Mouse (Mus musculus) R1 (cell line): ENCODE measurements around the gene 1700007K13Rik.
"Not testable (repeated sequence)": the region's sequence is repeated elsewhere in the genome, so short reads cannot be mapped to it uniquely, and the experiment has no call there.

ENCODE experiments used
- DNase-seq: peaks from one replicate; pipeline ENCODE4 v3.0.0-alpha.2; 2018; ENCODE audit warnings: low read depth, low spot score

Gene 1700007K13Rik

DNA sequence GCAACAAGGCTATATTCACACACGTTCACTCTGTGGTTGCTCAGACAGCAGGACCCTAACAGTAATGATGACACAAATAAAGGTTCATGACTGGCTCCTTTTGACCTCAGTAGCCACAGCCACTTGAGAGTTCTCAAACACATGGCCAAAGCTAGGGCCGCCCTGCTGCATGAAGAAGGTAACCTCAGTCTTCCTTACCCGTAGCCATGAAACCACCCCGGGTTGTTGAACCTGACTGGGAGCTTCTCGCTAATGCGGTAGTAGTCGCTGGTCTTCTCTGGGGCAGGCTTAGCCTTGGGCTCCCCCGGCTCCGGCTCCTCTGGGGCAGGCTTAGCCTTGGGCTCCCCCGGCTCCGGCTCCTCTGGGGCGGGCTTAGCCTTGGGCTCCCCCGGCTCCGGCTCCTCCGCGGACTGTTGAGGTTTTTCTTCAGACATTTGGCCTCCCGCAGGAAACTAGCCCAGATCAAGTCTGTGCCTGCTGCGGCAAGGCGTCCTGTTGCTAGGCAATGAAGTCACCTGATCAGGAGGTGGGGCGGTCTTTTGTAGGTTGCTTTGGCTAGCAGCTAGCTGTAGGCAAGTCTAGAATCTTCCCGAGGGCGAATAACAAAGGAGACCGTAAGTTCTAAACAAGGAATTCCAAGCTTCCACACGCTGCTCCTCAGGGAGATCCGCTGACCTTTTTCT is at the start of gene 1700007K13Rik:
Gene 1700007K13Rik (minus strand): TSS at position 497 of the 683 bp plus-strand sequence.
- peak; percentile 99 for DNase-seq

DNA sequence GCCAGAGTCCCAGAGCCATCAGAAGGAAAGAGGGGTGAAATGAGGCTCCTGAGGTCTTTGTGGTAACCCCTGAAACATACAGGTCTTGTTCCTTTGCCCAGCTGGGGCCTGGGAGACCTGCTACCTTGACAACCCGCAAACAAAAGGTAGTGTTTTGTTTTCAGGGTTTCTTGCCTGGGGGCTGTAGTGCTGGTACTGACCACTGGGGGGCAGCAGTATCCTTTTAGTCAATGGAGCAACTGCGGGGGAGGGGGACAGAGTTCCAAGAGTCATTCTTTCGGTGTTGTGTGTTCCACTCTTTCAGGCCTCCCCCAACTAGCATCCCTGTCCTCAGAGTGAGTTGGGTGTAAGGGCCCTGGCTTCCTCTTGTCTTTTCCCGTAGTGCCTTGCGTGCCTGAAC is 48.4 kb upstream of the 1700007K13Rik start:
- DNase-seq, result peak; percentile 94

DNA sequence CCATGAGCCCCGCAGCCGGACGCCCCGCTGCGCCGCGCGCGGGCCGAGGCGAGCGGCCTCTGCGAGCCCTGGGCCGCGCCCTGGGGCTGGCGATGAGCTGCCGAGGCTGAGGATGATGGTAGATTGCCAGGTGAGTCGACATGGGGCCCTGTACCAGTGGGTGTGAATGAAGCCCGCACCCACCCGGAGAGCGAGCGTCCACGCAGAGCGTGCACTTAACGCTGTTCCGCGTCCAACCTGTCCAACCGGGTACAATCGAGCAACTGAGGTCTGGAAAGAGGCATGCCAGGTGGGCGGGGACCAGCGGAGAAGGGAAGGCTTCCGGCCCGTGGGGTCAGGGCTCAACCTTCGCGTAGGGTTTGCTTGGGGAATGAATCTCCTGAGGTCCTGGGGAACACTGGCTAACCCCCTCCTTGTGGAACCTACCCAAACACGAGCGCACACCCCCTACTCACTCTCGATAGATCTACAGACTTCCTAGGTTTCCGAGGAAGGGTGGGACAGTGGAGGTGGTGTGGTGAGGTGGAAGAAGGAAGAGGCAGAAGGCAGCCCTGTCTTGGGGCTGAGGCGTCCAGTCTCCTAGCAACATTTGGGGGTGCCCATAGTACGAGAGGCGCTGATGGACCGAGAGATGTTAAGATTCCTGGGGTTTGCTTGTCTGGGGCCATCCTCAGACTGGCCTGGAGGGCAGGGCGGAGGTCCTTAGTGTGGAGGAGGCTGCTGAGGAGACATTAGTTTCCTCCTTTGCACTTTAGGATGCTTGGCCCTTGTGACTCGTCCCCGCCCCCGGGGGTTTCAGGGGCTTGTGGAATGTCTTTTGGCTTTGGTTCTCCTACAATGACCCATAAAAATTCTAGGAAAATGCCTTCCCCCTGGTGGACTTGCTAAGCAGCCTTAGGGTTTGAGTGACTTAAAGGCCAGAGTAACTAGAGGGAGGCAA is 47.6 kb upstream of the 1700007K13Rik start:
- DNase-seq, result peak; percentile 56

DNA sequence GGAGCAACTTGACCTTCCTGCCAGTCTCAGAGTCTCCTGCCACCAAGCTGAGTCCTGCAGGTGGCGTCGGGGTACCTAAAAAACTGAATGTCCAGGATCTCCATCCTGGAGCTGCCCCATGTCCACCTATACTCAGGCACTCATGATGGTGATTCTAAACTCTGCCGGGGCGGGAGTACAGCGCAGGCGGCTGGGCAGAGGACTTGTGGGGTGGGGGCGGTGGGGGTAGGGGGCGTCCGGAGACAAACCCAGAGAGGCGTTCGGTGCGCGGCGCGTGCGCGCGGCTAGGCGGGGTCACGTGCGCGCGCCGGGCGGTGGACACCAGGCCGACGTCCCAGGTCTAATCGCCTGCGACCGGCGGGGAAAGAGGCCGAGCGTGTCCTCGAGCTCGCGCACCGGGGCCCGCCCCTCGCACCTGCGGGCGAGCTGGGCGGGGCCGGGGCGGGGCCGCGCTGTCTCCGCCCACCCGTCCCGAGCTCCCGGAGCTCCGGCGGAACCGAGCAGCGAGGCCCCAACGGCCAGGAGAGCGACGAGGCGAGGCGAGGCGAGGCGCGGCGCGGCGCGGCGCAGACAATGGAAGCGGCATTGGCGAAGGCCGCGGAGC is 46.8 kb upstream of the 1700007K13Rik start, which contains the start of gene Ralgds:
Gene Ralgds (plus strand): TSS at position 328 of the 604 bp plus-strand sequence.
- peak; percentile 55 for DNase-seq

DNA sequence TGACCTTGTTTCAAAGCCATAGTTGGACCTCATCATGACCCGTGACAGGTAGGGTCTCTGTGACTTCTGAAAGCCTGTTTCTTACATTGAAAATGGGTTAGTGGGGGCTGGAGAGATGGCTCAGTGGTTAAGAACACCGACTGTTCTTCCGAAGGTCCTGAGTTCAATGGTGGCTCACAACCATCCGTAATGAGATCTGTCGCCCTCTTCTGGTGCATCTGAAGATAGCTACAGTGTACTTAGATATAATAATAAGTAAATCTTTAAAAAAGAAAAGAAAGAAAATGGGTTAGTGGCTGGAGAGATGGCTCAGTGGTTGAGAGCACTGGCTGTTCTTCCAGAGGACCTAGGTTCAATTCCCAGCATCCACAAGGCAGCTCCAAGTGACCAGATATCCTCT is 45.5 kb upstream of the 1700007K13Rik start:
- peak; percentile 40 for DNase-seq

DNA sequence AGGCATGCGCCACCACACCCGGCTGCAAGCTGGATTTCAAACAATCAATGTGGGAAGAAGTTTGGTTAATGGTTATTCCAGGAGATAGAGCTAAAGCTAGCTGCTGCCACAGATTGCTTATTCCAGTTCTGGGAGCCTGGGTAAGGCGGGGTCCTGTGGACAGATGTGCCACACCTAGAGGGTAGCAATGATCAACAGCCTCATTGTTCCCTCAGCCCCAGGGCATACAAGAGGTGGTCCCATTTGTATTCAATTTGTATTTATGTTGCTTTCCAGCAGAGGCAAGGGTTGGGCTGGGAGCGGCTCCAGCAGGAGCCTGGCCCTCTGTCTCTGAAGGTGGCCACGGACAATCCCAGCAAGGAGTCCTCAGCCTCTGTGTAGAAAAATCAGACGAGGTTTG is 40.2 kb upstream of the 1700007K13Rik start:
- DNase-seq, result peak; percentile 83

DNA sequence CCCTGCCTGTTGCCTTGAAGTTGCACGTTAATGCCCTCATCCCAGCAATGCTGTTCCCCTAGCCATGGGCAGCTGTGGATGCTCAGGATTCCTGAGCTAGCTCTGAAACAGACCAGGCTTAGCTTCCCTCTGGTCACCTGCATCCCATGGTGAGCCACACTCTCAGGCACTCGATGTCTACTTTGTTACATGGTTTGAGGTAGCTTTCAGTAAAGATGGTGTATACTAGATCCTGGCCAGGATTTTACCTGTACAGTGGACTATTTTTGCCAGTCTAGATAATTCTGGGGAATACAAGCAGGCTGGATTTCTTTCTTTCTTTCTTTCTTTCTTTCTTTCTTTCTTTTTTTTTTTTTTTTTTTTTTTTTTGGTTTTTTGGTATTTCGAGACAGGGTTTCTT is 39.7 kb upstream of the 1700007K13Rik start, which contains the start of gene Gm10134:
Gene Gm10134 (plus strand): TSS at position 301 of the 400 bp plus-strand sequence.
- no peak for DNase-seq

DNA sequence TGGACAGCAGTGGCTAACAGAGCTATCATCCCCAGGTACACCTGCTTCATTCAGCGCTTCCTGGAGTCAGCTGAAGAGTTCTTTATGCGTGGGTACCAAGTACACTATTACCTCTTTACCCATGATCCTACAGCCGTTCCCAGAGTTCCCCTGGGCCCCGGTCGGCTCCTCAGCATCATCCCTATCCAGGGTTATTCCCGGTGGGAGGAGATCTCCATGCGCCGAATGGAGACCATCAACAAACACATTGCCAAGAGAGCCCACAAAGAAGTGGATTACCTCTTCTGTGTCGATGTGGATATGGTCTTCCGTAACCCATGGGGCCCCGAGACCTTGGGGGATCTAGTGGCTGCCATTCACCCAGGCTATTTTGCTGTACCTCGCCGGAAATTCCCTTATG is 38.5 kb upstream of the 1700007K13Rik start:
- no peak for DNase-seq

DNA sequence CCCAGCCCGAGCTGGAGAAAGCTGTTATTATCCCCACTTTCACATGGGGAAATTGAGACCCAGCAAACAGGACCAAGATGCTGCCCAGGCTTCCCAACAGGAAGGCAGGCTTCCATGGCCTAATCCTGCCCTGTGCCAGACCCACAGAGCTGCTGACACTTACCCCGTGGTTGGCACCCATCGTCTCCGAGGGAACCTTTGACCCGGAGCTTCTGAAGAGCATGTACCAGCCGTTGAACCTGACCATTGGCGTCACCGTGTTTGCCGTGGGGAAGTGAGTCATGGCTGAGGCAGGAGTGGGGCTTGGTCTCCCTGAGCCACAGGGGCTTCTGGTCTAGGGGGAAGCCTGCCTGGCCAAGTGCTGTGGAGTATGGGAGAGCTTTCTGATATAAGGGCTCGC is 36.9 kb upstream of the 1700007K13Rik start:
- DNase-seq, result no peak

DNA sequence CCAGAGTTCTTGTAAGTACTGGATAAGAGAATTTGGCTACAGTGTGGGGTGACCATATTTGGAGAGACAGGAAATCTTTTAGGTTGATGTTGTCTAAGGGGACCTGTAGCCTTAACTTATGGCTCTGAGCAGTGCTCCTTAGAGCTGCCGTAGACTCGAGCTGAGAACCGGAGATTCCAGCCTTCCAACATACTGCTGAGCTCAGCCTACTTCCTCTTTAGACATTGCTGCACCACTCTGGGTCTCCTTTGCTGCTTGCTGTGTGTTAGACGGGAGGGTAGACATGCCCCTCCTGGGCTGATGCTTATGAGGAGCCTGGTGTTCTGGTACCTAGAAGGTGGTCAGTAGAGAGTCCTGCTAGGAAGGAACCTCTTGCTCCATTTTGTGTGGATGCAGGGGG is 32.3 kb upstream of the 1700007K13Rik start:
- no peak for DNase-seq

DNA sequence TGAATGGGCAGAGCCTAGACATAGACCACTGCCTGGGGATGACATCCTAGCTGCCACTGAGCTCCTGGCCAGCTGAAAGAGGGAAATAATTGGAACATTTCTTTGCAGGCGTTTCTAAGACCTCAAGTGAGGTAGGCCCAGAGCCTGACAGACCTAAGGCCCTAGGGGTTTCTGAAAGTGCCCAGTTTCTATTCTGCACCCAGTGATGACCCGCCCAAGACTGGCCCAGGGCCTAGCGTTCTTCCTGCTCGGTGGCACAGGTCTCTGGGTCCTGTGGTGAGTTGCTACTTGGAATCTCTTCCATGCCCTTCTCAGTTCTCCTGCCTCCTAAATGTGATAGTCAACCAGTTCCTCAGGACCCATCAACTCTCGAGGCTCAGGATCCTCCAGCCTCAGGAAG is 31.4 kb upstream of the 1700007K13Rik start:
- DNase-seq, result no peak

DNA sequence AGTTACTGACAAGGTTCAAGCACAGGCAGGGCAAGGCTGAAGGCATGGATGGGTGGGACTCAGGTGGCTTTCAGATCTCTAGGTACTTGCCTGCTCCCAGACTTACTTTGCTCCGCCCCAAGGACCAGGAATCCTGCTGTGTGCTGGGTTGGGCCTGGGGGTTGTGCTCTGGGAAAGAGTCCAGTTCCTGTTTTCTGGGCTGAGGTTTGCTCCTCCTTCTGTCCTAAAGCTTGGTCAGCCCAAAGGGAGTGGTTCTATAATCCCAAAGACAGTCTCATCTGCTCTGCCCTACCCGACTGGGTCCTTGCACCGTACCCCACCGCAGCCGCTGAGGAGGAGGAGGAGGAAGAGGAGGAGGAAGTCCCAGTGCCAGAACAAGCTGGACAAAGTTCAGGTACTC is 30.5 kb upstream of the 1700007K13Rik start, which contains the start of gene Gbgt1:
Gene Gbgt1 (plus strand): TSS at position 221 of the 400 bp plus-strand sequence.
- DNase-seq, result peak; percentile 57

DNA sequence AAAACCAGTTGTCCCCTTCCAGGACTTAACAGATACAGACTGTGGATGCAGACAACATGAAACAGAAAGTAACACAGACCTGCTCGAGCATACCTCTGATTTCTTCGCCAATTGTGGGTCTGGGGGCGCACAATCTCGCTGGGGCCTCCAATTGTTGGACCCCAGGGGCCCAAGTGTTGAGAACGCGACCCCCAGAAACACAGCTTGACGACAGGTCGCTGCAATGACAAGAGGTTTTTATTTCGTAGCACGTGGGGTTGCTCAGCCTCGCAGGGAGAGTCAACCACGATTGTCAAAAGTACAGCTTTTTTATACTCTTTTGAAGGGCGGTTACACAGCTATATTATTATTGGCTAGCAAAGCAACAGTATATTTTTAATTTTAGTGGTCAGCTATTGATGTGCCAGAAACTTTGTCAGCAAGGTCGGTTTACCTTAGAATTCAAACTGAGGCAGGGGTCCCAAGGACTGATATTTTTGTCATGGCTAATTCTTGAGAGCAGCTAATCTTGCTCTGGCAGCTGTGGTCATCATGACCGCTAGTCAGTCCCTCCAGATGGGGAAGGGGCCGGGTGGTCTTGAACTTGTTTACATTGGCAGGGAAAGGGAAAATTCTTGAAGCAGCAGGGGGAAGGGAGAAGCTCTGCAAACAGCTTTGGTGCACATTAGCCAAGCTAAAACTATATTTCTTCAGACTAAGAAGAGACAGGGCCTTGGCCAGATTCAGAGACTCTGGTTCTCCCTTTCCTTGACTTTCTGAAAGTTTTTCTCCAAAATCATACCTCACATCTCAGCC is 29.9 kb upstream of the 1700007K13Rik start:
- DNase-seq, result no peak

DNA sequence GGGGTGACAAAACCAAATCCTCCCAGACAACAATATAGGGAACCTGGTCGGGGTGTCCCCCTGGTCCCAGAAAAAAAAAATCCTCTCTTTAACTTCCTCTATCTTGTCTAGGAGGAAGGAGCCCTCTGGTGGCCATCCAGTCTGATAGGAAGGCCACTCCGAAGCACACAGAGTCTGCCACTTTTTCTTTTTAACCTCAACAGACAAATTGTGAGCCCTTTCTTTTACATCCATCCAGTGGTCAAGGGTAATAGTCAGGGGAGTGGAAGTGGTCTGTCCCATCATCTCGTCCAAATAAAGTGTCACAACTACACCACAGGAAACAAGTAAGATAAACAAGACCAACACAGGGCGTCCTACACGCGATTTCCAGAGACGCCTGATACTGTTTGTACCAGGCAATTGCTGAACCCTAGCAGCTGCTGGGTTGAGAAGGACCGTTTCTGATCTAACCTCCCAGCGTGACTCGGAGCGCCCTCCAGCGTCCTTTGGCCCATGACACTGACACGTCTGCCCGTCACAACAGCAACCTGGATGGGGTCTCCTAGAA is 29.1 kb upstream of the 1700007K13Rik start:
- no peak for DNase-seq

DNA sequence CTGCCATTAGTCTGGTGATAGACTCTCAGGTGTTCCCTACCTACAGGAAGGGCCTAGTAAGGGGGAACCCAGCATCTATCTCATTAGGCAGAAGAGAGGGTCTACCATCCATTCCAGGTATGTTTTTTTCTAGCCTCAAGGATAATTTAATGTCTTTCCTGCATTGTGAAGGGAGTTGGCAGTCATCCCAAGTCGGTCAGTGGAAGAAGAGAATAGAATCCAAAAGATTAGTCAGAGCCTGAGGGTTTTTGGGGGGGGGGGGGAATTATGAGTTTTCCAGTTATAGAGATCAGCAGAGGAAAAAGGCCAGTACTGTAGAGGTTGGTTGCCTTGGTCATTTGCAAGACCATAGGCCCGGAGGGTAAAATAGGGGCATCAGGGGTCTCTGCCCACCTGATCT is 28.4 kb upstream of the 1700007K13Rik start:
- DNase-seq, result no peak

DNA sequence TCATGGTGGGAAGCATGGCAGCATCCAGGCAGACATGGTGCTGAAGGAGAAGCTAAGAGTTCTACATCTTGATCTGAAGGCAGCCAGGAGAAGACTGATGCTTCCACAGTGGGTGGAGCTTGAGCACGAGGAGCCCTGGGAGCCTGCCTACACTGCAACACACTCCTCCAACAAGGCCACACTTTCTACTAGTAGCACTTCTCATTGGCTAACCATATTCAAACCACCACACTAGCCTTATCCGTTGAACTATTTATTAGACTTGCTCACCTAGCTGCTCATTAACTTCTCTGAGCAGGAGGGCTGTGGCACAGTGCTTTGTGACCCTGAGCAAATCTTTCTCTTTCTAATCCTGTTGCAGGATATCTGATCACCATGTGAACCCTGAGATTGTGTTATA is 17.7 kb upstream of the 1700007K13Rik start:
- no peak for DNase-seq

DNA sequence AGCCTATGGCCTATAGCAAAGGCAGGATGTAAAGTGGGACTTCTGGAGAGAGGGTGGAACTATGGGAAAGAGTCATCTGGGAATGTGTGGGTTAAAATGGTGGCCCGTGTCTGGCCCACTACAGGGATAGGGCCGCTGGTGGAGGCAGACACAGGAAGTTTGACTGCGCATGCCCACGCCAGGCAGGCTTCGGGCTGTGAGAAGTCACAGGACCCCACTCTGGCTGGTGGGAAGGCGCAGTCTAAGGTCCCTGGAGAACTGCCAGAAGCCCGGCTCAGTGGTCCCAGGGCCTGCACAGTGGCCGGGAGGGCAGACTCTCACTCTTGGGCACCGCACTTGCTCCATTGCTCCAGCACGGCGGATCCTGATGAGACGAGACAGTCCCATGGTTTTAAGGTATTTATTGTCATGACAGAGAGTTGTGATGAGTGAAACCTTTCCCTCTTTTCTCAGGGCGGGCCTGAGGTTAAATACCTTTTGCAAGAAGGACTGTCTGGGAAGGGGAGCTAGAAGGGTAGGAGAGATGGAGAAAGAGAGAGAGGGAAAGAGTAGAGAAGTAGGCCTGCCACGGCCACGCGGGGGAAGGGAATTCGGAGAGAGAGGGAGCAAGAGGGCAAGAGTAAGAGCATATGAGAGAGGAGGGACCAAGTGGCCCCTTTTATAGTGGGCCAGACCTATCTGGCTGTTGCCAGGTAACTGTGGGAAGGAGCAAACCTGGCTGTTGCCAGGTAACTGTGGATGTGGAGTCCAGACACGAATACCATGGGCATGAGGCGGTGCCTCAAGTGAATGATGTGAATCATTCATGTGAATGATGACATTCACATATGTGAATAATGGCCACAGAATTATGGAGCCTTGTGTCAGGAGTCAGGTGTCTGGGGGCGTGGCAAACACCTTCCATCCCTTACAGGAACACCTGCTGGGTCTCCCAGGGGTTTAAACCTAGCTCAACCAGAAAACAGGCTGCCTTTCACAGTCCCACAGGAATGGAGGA is 13.4 kb upstream of the 1700007K13Rik start:
- peak; percentile 92 for DNase-seq

DNA sequence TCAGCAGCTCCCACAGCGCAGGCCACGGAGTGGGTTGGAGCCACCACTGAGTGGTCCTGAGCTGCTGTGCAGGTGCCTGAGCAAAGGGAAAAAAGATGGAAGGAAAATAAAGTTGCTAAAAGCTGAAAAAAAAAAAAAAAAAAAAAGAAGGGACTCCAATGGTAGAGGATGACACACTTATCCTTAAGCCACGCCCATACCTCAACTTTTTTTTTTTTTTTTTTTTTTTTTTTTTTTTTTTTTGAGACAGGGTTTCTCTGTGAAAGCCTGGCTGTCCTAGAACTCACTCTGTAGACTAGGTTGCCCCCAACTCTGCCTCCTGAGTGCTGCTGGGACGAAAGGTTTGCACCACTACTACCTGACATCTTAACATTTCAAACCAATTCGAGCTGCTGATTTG is 11.9 kb upstream of the 1700007K13Rik start:
- DNase-seq, result not testable (repeated sequence)

DNA sequence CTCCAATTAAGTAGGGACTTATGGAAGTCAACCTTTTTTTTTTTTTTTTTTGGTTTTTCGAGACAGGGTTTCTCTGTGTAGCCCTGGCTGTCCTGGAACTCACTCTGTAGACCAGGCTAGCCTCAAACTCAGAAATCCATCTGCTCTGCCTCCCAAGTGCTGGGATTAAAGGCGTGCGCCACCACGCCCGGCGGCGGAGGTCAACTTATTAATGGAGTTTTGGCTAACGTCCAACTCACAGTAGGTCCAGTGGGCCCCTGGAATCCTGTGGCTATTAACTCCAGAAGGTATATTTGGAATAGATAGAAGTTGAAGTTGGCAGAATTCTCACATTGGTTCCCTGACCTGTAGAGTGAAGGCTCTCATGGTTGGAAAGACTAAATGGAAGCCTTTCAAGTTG is 5.9 kb upstream of the 1700007K13Rik start:
- not testable (repeated sequence) for DNase-seq

DNA sequence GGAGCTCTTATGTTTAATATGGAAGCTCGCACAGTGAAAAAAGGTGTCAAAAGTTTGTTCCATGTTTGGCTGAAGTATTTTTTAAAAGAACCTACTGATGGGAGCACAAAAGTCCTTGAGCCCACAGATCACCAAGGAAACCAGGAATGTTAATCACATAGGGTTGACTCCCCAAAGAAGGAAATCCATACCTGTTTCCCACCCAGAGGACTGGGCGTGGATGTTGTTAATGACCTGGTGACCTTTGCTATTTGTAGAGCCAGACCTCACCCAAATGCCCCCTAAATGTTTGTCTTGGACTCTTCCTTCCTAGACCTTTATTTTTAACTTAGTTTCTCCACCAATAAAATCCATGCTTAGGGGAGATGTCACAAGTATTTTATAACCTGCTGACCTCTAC is 4.5 kb upstream of the 1700007K13Rik start:
- peak; percentile 82 for DNase-seq
